Mouse (Mus musculus) hindbrain, embryonic 16.5 days (tissue): ENCODE measurements around the gene Il11ra1. TPM values are rescaled to one million over a fixed set of nuclear protein-coding genes. Genes with fewer than 3 reads are reported as not detected.
"Not testable (repeated sequence)": the region's sequence is repeated elsewhere in the genome, so short reads cannot be mapped to it uniquely, and the experiment has no call there.

Experiments
- ATAC-seq: fragments of 200-750 bp; cut with Nextera tagmentation; 2 replicates; pipeline ENCODE4 v1.8.0; 2017; ENCODE audit warnings: moderate TSS enrichment, moderate library complexity
- H3K27ac ChIP-seq: fragments of 300-500 bp; sonication (generic); 2 replicates; pipeline ENCODE4 v1.5.1; 2014; ENCODE audit warnings: low read depth, mild to moderate bottlenecking, control low read depth, low read length, moderate library complexity
- H3K27me3 ChIP-seq: fragments of 300-500 bp; sonication (generic); replicated peaks from 2 replicates; pipeline ENCODE4 v1.6.1; 2014; ENCODE audit warnings: low read length; ENCODE audit not compliant: control insufficient read depth, insufficient read depth
- H3K36me3 ChIP-seq: fragments of 300-500 bp; sonication (generic); 2 replicates; pipeline ENCODE4 v1.6.1; 2014; ENCODE audit warnings: mild to moderate bottlenecking, low read length, moderate library complexity, mixed read lengths; ENCODE audit not compliant: control insufficient read depth, insufficient read depth
- H3K4me1 ChIP-seq: fragments of 300-500 bp; sonication (generic); 2 replicates; pipeline ENCODE4 v1.6.1; 2014; ENCODE audit warnings: low read depth, low read length; ENCODE audit not compliant: control insufficient read depth, insufficient read depth
- H3K4me2 ChIP-seq: fragments of 300-500 bp; sonication (generic); 2 replicates; pipeline ENCODE4 v1.6.1; 2014; ENCODE audit warnings: mild to moderate bottlenecking, low read length, control low read depth, moderate library complexity
- H3K4me3 ChIP-seq: fragments of 300-500 bp; sonication (generic); 2 replicates; pipeline ENCODE4 v1.5.1; 2014; ENCODE audit warnings: mild to moderate bottlenecking, low read length, control low read depth, moderate library complexity
- H3K9ac ChIP-seq: fragments of 300-500 bp; sonication (generic); 2 replicates; pipeline ENCODE4 v1.6.1; 2014; ENCODE audit warnings: low read depth, mild to moderate bottlenecking, control low read depth, low read length, moderate library complexity
- H3K9me3 ChIP-seq: fragments of 300-500 bp; sonication (generic); 2 replicates; pipeline ENCODE4 v1.6.1; 2014; ENCODE audit warnings: mild to moderate bottlenecking, low read length, moderate library complexity; ENCODE audit not compliant: control insufficient read depth
- WGBS: fragments of 180-500 bp; shearing (Covaris S2); extraction: QIAGEN DNeasy Blood & Tissue Kit; methylation state at CpG from one replicate; pipeline ENCODE4 v1.1.7; 2014; 5-methylcytosine and 5-hydroxymethylcytosine counted together
- polyA plus RNA-seq: library from polyadenylated mRNA; unstranded; fragments of >200 nt; fragmentation: Nextera tagmentation; extraction: Ambion mirVana; gene quantifications from 2 replicates; pipeline ENCODE4 v1.2.1, GENCODE M21; 2015

Il11ra1 gene
- polyA plus RNA-seq, 1 experiment from 2014 or later = 46.6 TPM

- WGBS = 75% methylated on average over 1 of the region's 8 CpGs
- H3K4me1 ChIP-seq, H3K9ac ChIP-seq, H3K4me3 ChIP-seq, H3K27ac ChIP-seq, H3K27me3 ChIP-seq, H3K9me3 ChIP-seq, H3K4me2 ChIP-seq, H3K36me3 ChIP-seq, ATAC-seq: not testable (repeated sequence)
Measured at GRCm38 (mm10) chr4:41700224-41700623, 435 bp downstream of the Il11ra1 start.

GRCm38 (mm10) chr4:41702226-41702625, 2.4 kb downstream of the Il11ra1 start:
- H3K27me3 ChIP-seq = not testable (repeated sequence)

GRCm38 (mm10) chr4:41704651-41705050, 4.9 kb downstream of the Il11ra1 start:
- 5% methylated on average over 5 of the region's 5 CpGs for WGBS
- Histone ChIP-seq H3K4me1 (peaks cover 23% of the 10 kb centered on the region), H3K9ac (no peak overlapping the region), H3K36me3 (no peaks in the 10 kb centered on the region), H3K9me3 (no peaks in the 10 kb centered on the region), H3K27me3 (no peaks in the 10 kb centered on the region), H3K27ac (no peak overlapping the region), H3K4me2 (no peak overlapping the region), H3K4me3 (no peak overlapping the region)
- ATAC-seq = no peak

More at GRCm38 (mm10) chr4:41702226-41702625, 2.4 kb downstream of the Il11ra1 start:
- H3K9ac ChIP-seq, H3K27ac ChIP-seq, H3K4me3 ChIP-seq, ATAC-seq, H3K36me3 ChIP-seq, H3K4me2 ChIP-seq, H3K9me3 ChIP-seq: not testable (repeated sequence)
- peaks cover 12% of the 10 kb centered on the region for H3K4me1 ChIP-seq
- 63% methylated on average over 2 of the region's 2 CpGs for WGBS

GRCm38 (mm10) chr4:41705922-41706754, 6.3 kb downstream of the Il11ra1 start:
- Histone ChIP-seq H3K27ac (no peak overlapping the region), H3K27me3 (no peaks in the 10 kb centered on the region)
- no peak for ATAC-seq

GRCm38 (mm10) chr4:41707011-41707535, 7.3 kb downstream of the Il11ra1 start:
- Histone ChIP-seq H3K4me1 (peaks cover 32% of the 10 kb centered on the region), H3K9me3 (no peaks in the 10 kb centered on the region), H3K4me2 (peak overlapping the region; percentile 18), H3K27me3 (no peaks in the 10 kb centered on the region), H3K36me3 (no peaks in the 10 kb centered on the region; the same call in 1 of the 2 replicates), H3K9ac (peak overlapping the region; percentile 29; the same call in 1 of the 2 replicates), H3K27ac (0 out of 2 replicates have a peak overlapping the region, but pooled peaks have one; percentile 42), H3K4me3 (no peak overlapping the region)
- peak; percentile 74 for ATAC-seq
- 1% methylated on average over 13 of the region's 13 CpGs for WGBS

More at GRCm38 (mm10) chr4:41705922-41706754, 6.3 kb downstream of the Il11ra1 start:
- WGBS = 51% methylated on average over 19 of the region's 19 CpGs
- no peak overlapping the region for H3K4me2 ChIP-seq
- H3K4me3 ChIP-seq = no peak overlapping the region
- H3K9ac ChIP-seq = no peak overlapping the region
- peaks cover 23% of the 10 kb centered on the region for H3K4me1 ChIP-seq
- H3K9me3 ChIP-seq = no peaks in the 10 kb centered on the region
- H3K36me3 ChIP-seq = no peaks in the 10 kb centered on the region

GRCm38 (mm10) chr4:41708192-41708745, 8.5 kb downstream of the Il11ra1 start:
- Histone ChIP-seq H3K9ac (no peak overlapping the region), H3K9me3 (no peaks in the 10 kb centered on the region), H3K4me3 (no peak overlapping the region), H3K36me3 (no peaks in the 10 kb centered on the region; the same call in 1 of the 2 replicates), H3K4me1 (peaks cover 39% of the 10 kb centered on the region), H3K27me3 (no peaks in the 10 kb centered on the region), H3K4me2 (no peak overlapping the region), H3K27ac (no peak overlapping the region)
- 40% methylated on average over 8 of the region's 8 CpGs for WGBS
- ATAC-seq = peak; percentile 40; the same call in 1 of the 2 replicates

GRCm38 (mm10) chr4:41710229-41710628, 10.4 kb downstream of the Il11ra1 start:
- 61% methylated on average over 4 of the region's 4 CpGs for WGBS
- Histone ChIP-seq H3K27me3 (no peaks in the 10 kb centered on the region), H3K9ac (no peak overlapping the region), H3K4me3 (no peak overlapping the region), H3K4me1 (peaks cover 49% of the 10 kb centered on the region), H3K27ac (no peak overlapping the region), H3K36me3 (no peaks in the 10 kb centered on the region; the same call in 1 of the 2 replicates), H3K9me3 (no peaks in the 10 kb centered on the region), H3K4me2 (no peak overlapping the region)
- no peak for ATAC-seq

- WGBS = 71% methylated on average over 16 of the region's 16 CpGs
- ATAC-seq = no peak
- Histone ChIP-seq H3K4me3 (peak overlapping the region; percentile 77), H3K9me3 (no peaks in the 10 kb centered on the region), H3K4me2 (peak overlapping the region; percentile 80), H3K36me3 (no peaks in the 10 kb centered on the region; the same call in none of the 2 replicates), H3K27ac (no peak overlapping the region), H3K9ac (peak overlapping the region; percentile 90), H3K4me1 (peaks cover 41% of the 10 kb centered on the region), H3K27me3 (no peaks in the 10 kb centered on the region)
Measured at GRCm38 (mm10) chr4:41711705-41712375, 12.1 kb downstream of the Il11ra1 start.
